Mouse (Mus musculus): Measurements from ENCODE around the gene Gm16513.
"Not testable (repeated sequence)": the region's sequence is repeated elsewhere in the genome, so short reads cannot be mapped to it uniquely, and the experiment has no call there.

Gm16513 gene

GRCm38 (mm10) chr5:95182324-95182723 is at the start of gene Gm16513:
TSS of gene Gm16513 (plus strand) at chr5:95182624.
- DNase-seq (ENCODE audit: low spot score), result not testable (repeated sequence)
